Mouse (Mus musculus) megakaryocyte, adult 5-6 weeks (primary cell): Measurements from ENCODE around the gene Ubxn10. TPM values are rescaled to one million over a fixed set of nuclear protein-coding genes. Genes with fewer than 3 reads are reported as not detected.

Experiments used
- ATAC-seq: 2 replicates; pipeline ENCODE4 v1.8.0; 2016; ENCODE audit warnings: mild to moderate bottlenecking, inconsistent platforms; ENCODE audit not compliant: poor library complexity, severe bottlenecking
- total RNA-seq, 2 experiments: library from RNA; stranded (forward) in 1 of 2; stranded (reverse) in 1 of 2; fragments of 153-499, 151-499 nt in 1 of 2; fragments of 221-1000, 200-1000 nt in 1 of 2; gene quantifications; 2 replicates each; pipeline versions ENCODE4 v1.2.3 to v1.2.4; 2015 to 2017

The Ubxn10 gene
- total RNA-seq, 2 experiments from 2014 or later: not detected

- no peak for ATAC-seq
These were observed 2.1 kb downstream of the Ubxn10 start for GRCm38 (mm10) chr4:138734863-138735262.

GRCm38 (mm10) chr4:138734105-138734504 lies 2.9 kb downstream of the Ubxn10 start:
- ATAC-seq: no peak

- no peak for ATAC-seq
These were observed 7.8 kb downstream of the Ubxn10 start for GRCm38 (mm10) chr4:138729018-138729703.

- ATAC-seq: no peak
These were observed 11.2 kb downstream of the Ubxn10 start for GRCm38 (mm10) chr4:138725751-138726150.

GRCm38 (mm10) chr4:138725127-138725461 lies 11.9 kb downstream of the Ubxn10 start:
- no peak for ATAC-seq

GRCm38 (mm10) chr4:138724354-138725126 lies 12.4 kb downstream of the Ubxn10 start, which contains the start of gene Pla2g2c:
Pla2g2c (plus strand) TSS chr4:138724792.
- no peak for ATAC-seq

GRCm38 (mm10) chr4:138723493-138724281 lies 13.3 kb downstream of the Ubxn10 start:
- no peak for ATAC-seq

- ATAC-seq: no peak
These were observed 17.7 kb downstream of the Ubxn10 start for GRCm38 (mm10) chr4:138719264-138719596.

- ATAC-seq: no peak
These were observed 18.2 kb downstream of the Ubxn10 start for GRCm38 (mm10) chr4:138718586-138719263.

GRCm38 (mm10) chr4:138716697-138717096 lies 20.3 kb downstream of the Ubxn10 start:
- no peak for ATAC-seq

GRCm38 (mm10) chr4:138714186-138714585 lies 22.8 kb downstream of the Ubxn10 start:
- ATAC-seq: no peak

- no peak for ATAC-seq
These were observed 24.3 kb downstream of the Ubxn10 start for GRCm38 (mm10) chr4:138712621-138713020.

GRCm38 (mm10) chr4:138712096-138712495 lies 24.9 kb downstream of the Ubxn10 start:
- ATAC-seq: no peak

GRCm38 (mm10) chr4:138711051-138711820 lies 25.7 kb downstream of the Ubxn10 start:
- no peak for ATAC-seq

- no peak for ATAC-seq
These were observed 26.3 kb downstream of the Ubxn10 start for GRCm38 (mm10) chr4:138710633-138711032.

GRCm38 (mm10) chr4:138709944-138710343 lies 27.0 kb downstream of the Ubxn10 start:
- no peak for ATAC-seq

- no peak for ATAC-seq
These were observed 27.7 kb downstream of the Ubxn10 start for GRCm38 (mm10) chr4:138709246-138709645.

GRCm38 (mm10) chr4:138708636-138709035 lies 28.3 kb downstream of the Ubxn10 start:
- no peak for ATAC-seq

- no peak for ATAC-seq
These were observed 30.3 kb downstream of the Ubxn10 start for GRCm38 (mm10) chr4:138706620-138707019.

- ATAC-seq: no peak
These were observed 32.8 kb downstream of the Ubxn10 start for GRCm38 (mm10) chr4:138704169-138704568.
